Mouse (Mus musculus) liver, postnatal 0 days (tissue): ENCODE data around the gene Sulf2.

Source experiments
- CTCF ChIP-seq: sonication (generic); IDR thresholded peaks from 2 replicates; pipeline ENCODE4 v1.5.1; 2016; ENCODE audit warnings: antibody characterized with exemption, low read depth
- EP300 ChIP-seq: IDR thresholded peaks from 2 replicates; pipeline ENCODE4 v1.6.1; 2016; ENCODE audit warnings: antibody characterized with exemption, low read depth, mild to moderate bottlenecking

- no peak for TF ChIP-seq CTCF
- TF ChIP-seq EP300, result no peak
These were observed 35.5 kb downstream of the Sulf2 start for GRCm38 (mm10) chr2:166119992-166120391.
